Mouse (Mus musculus): ENCODE measurements around the gene Lhx2. TPM values are rescaled to one million over a fixed set of nuclear protein-coding genes. Genes with fewer than 3 reads are reported as not detected.

The Lhx2 gene
- polyA plus RNA-seq, 1 experiment from 2014 or later: 110 TPM

DNA sequence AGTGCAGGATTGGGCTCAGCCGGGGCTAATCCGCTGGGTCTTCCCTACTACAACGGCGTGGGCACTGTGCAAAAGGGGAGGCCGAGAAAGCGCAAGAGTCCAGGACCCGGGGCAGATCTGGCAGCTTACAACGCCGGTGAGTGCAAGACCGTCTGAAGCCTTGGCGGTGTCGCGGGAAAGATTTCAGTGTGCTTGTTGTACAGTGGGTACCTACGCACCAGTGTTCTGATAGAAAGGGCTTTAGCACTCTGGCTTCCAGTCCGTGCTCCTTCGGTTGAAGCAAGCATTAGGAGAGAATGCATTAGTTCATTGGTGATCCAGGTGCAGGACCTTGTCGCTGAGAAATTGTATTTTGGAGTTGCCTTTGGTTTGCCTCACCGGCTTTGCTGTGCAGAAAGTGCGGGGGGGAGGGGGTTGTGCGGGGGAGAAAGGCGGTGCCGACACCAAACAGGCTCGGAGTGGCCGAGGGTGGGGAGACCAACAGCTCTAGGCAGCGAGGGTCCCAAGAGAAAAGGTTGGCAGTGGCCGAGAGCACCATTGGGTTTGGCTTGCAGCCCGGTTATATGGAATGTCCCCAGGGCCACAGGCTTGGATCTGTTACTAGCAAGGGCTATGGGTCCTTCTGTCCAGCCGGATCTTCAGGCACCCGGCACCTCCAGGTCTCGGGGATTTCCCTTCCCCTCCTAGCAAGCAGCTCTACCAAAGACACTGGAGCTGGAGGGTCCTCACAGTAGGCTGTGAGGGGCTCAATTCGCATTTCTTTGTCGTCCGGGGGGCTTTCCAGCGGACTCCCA is 15.8 kb downstream of the Lhx2 start:
- Histone ChIP-seq H3K9ac (replicated peaks) (peak overlapping the region; percentile 71), H3K27ac (replicated peaks) (peak overlapping the region; percentile 92)
- WGBS: under 1% methylated on average over 34 of the region's 34 CpGs

DNA sequence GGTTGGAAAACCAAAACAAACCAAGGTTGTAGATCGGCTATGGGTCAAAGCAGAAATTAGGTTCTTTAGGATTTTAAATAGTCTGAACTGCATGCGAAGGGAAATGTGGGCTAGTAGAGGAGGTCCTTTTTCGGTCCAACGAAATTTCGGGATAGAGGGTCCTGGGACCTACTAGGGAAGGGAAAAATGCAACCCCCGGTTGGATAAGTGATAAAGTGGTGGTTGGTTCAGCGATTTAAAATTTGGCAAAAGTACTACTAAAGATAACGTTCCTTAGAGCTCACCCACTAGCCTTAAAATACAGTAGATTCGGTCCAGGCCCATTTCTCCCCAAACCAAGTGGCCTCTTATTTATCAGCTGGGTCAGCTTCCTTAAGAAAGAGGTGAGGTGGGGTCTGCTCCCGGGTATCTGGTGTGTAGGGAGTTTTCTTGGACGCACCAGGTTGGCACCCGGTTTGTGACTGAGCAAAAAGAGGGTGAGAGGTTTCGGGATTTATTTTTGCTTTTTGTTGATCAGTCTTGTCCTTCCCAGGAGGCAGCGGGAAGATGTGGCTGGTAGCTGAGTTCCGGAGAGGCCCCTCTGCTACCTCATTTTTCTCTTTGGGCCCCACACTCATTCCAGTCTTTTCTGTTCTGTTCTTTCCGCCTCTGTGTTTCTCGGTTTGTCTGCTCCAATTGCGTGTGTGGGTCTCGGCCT is 16.8 kb downstream of the Lhx2 start:
- Histone ChIP-seq H3K4me1 (peaks cover 52% of the 10 kb centered on the region), H3K9ac (replicated peaks) (peak overlapping the region; percentile 71), H3K4me2 (replicated peaks) (peak overlapping the region; percentile 68), H3K36me3 (no peaks in the 10 kb centered on the region), H3K9me3 (no peaks in the 10 kb centered on the region), H3K4me3 (peak overlapping the region; percentile 52), H3K27ac (replicated peaks) (peak overlapping the region; percentile 92), H3K27me3 (peaks cover 92% of the 10 kb centered on the region)
- under 1% methylated on average over 19 of the region's 19 CpGs for WGBS
- ATAC-seq (ENCODE audit: low FRiP score, low read depth): no peak

More for the DNA sequence above, 15.8 kb downstream of the Lhx2 start:
- peak overlapping the region; percentile 52 for H3K4me3 ChIP-seq
- H3K9me3 ChIP-seq: no peaks in the 10 kb centered on the region
- no peaks in the 10 kb centered on the region for H3K36me3 ChIP-seq
- no peak for ATAC-seq (ENCODE audit: low FRiP score, low read depth)
- peak overlapping the region; percentile 68 for H3K4me2 ChIP-seq (replicated peaks)
- peaks cover 61% of the 10 kb centered on the region for H3K4me1 ChIP-seq
- peaks cover 92% of the 10 kb centered on the region for H3K27me3 ChIP-seq

DNA sequence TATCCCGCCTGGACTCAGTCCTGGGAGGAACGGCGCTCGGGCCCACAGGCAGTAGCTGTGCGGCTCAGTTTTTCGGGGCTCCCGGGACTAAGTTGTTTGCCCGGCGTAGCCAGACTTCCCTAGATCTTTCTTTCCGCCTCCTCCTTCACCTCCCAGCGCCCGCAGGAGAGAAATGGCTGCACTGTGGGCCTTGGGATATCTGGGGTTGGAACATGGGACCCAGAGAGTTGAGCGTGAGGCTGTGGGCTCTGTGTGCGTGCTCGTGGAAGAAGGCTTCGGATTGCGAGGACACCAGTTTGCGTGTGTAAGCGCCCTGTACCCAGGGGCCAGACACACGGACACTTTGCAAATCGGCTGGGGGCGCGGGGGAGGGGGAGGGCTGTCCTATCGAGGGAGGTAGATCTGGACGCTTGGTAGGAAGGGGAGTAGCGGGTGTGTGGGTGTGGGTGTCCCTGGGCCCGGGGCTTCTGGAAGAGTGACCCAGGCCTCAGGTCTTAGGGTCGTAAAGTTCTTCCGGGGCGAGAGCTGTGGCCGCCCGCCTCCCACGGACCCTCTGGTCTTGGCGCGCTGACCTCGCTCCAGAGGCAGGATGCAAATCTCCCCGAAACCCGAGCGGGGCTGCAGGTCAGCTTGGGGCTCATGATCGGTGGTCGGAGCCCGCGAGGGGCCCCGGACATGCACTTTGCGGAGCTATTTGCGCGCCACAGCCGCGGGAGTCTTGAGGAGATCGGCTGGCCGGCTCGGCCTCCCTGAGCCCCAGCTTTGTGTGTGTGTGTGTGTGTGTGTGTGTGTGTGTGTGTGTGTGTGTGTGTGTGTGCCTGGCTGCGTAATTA is 17.6 kb downstream of the Lhx2 start:
- Histone ChIP-seq H3K4me2 (replicated peaks) (peak overlapping the region; percentile 68), H3K9me3 (no peaks in the 10 kb centered on the region), H3K9ac (replicated peaks) (peak overlapping the region; percentile 71), H3K27ac (replicated peaks) (peak overlapping the region; percentile 92), H3K27me3 (peaks cover 92% of the 10 kb centered on the region), H3K36me3 (no peaks in the 10 kb centered on the region), H3K4me3 (peak overlapping the region; percentile 52), H3K4me1 (peaks cover 46% of the 10 kb centered on the region)
- 0 out of 2 replicates have a peak, but pooled peaks have one; percentile 5 for ATAC-seq (ENCODE audit: low FRiP score, low read depth)
- WGBS: 1% methylated on average over 37 of the region's 53 CpGs

DNA sequence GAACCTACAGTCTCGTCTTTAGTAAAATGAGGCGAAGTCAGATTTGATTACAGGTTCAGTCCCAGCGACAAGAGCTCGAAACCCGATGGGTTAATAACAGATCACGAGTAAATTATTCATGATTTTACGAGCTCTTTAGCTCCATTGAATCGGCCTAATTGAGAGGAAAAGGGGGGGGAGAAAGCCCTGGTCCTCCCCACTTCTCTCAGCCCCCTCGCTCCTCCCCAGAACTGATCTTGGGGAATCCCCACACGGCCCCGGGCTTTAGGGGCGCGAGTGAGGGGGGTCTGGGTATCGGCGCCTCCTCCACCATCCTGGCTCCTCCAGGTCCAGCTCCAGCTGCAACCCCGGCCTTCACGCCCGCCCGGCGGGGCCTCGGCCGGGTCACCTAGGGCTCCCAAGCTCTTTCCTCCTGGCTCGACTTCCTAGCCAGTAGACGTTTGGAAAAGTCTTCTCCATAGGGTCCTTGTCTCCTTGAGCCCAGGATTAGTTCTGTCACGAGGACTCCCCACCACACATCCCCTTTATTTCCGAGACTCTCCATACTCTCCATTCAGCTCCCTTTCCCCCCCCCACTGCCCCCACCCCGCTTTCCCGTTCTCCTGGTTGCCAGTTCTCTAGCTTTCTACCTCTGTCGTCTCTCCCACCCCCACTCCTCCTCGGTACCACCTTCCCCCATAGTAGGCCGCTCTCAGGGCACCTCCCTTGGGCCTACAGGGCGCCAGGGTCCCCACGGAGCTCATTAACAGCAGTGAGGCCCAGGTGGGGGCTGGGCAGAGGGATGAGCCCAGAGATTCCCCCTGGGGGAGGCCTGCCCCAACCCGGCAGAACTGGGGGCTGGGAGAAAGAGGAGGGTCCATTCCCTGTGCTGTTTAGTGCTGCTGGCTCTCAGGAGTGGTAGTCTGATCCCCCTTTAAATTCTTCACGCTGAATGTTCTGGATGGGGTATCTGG is 18.5 kb downstream of the Lhx2 start:
- no peaks in the 10 kb centered on the region for H3K9me3 ChIP-seq
- H3K36me3 ChIP-seq: peaks cover 6% of the 10 kb centered on the region; the same call in 1 of the 2 replicates
- peak overlapping the region; percentile 68 for H3K4me2 ChIP-seq (replicated peaks)
- peak overlapping the region; percentile 92 for H3K27ac ChIP-seq (replicated peaks)
- peaks cover 92% of the 10 kb centered on the region for H3K27me3 ChIP-seq
- peak; percentile 61 for ATAC-seq (ENCODE audit: low FRiP score, low read depth)
- peak overlapping the region; percentile 52 for H3K4me3 ChIP-seq
- H3K4me1 ChIP-seq: peaks cover 46% of the 10 kb centered on the region
- WGBS: 1% methylated on average over 35 of the region's 35 CpGs
- peak overlapping the region; percentile 71 for H3K9ac ChIP-seq (replicated peaks)

DNA sequence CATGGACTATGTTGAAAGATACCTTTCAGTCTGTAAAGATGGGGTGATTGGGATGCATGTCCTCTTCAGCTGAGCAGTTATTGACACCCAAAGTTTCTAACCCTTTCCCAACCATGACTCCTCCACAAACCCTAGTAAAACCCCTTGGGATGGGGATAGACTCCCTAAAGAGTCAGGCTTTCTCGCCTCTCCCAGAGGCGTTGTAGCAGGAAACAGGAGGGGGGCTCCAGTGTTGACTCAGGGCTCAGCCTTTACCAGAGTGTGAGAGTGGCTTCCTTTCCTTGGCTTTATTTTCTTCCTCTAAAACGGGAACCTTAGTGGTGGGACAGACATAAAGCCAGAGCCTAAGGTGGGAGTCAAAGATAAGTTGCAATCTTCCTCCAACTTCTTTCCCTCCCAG is 19.5 kb downstream of the Lhx2 start:
- ATAC-seq (ENCODE audit: low FRiP score, low read depth): no peak
- Histone ChIP-seq H3K9ac (replicated peaks) (no peak overlapping the region), H3K27me3 (peaks cover 92% of the 10 kb centered on the region), H3K4me1 (peaks cover 46% of the 10 kb centered on the region), H3K4me3 (peak overlapping the region; percentile 52), H3K27ac (replicated peaks) (no peak overlapping the region; the same call in 1 of the 2 replicates), H3K36me3 (peaks cover 6% of the 10 kb centered on the region; the same call in 1 of the 2 replicates), H3K9me3 (no peaks in the 10 kb centered on the region), H3K4me2 (replicated peaks) (peak overlapping the region; percentile 68)
- WGBS: 9% methylated on average over 3 of the region's 3 CpGs

DNA sequence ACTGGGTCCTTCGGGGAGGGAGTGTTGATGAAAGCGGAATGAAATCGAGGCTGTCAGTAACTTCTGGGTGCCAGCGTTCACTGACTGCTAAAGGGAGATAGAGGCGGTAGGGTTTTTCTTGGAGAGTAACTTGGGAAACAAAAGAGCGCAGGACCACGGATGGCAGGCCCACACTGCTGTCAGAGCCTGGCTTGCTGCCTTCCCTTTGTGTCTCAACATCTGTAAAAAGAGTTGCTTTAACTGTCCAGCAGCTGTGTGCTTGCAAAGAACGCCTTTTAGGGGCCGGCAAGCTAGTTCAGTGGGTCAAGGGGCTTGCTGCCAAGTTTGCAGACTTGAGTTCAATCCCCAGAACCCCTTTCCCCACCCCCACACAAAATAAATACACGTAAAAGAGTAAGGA is 20.1 kb downstream of the Lhx2 start:
- 0 out of 2 replicates have a peak overlapping the region, but pooled peaks have one; percentile 17 for H3K9ac ChIP-seq (replicated peaks)
- peaks cover 42% of the 10 kb centered on the region for H3K4me1 ChIP-seq
- H3K9me3 ChIP-seq: no peaks in the 10 kb centered on the region
- peak overlapping the region; percentile 68 for H3K4me2 ChIP-seq (replicated peaks)
- no peak overlapping the region; the same call in 1 of the 2 replicates for H3K27ac ChIP-seq (replicated peaks)
- WGBS: 2% methylated on average over 10 of the region's 10 CpGs
- H3K4me3 ChIP-seq: peak overlapping the region; percentile 52
- peaks cover 6% of the 10 kb centered on the region; the same call in 1 of the 2 replicates for H3K36me3 ChIP-seq
- no peak for ATAC-seq (ENCODE audit: low FRiP score, low read depth)
- H3K27me3 ChIP-seq: peaks cover 92% of the 10 kb centered on the region

DNA sequence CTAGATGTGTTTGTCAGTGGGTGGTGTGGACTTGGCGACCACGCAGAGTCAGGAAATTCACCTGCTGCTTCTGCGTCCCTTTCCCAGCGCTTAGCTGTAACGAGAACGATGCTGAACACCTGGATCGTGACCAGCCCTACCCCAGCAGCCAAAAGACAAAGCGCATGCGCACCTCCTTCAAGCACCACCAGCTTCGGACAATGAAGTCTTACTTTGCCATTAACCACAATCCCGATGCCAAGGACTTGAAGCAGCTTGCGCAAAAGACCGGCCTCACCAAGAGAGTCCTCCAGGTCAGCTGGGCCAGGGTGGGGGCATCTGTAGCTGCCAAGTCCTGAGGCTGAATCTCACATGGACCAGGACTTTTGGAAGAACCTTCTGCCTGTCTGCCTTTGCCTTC is 20.7 kb downstream of the Lhx2 start:
- WGBS: 3% methylated on average over 13 of the region's 13 CpGs
- ATAC-seq (ENCODE audit: low FRiP score, low read depth): no peak
- Histone ChIP-seq H3K9ac (replicated peaks) (no peak overlapping the region), H3K4me1 (peaks cover 36% of the 10 kb centered on the region), H3K9me3 (no peaks in the 10 kb centered on the region), H3K4me3 (peak overlapping the region; percentile 52; the same call in 1 of the 2 replicates), H3K27ac (replicated peaks) (no peak overlapping the region), H3K36me3 (peaks cover 6% of the 10 kb centered on the region; the same call in 1 of the 2 replicates), H3K4me2 (replicated peaks) (peak overlapping the region; percentile 68; the same call in 1 of the 2 replicates), H3K27me3 (peaks cover 91% of the 10 kb centered on the region)

DNA sequence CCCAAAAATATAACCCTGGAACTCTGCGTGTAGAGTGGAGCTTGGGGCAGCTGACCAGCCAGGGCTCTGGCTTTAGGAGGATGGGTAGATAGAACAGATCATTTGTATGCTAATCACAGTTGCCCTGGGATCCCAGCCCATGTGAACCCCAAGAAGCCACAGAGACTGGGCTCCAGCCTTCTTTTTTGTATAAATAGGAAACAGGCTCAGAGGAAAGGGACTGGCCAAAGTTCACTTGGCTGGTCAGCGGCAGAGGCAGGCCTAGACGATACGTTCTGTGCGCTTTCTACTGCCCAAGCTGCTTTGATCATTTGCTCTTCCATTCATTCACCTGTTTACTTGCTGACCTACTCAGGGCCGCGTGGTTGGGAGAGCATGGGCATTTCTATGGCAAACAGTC is 27.1 kb downstream of the Lhx2 start:
- ATAC-seq (ENCODE audit: low FRiP score, low read depth): no peak
- Histone ChIP-seq H3K27ac (replicated peaks) (no peak overlapping the region), H3K4me1 (peaks cover 28% of the 10 kb centered on the region), H3K9ac (replicated peaks) (no peak overlapping the region), H3K9me3 (no peaks in the 10 kb centered on the region), H3K4me2 (replicated peaks) (no peak overlapping the region), H3K36me3 (peaks cover 6% of the 10 kb centered on the region; the same call in 1 of the 2 replicates), H3K4me3 (no peak overlapping the region), H3K27me3 (peaks cover 96% of the 10 kb centered on the region)
- 58% methylated on average over 7 of the region's 7 CpGs for WGBS

DNA sequence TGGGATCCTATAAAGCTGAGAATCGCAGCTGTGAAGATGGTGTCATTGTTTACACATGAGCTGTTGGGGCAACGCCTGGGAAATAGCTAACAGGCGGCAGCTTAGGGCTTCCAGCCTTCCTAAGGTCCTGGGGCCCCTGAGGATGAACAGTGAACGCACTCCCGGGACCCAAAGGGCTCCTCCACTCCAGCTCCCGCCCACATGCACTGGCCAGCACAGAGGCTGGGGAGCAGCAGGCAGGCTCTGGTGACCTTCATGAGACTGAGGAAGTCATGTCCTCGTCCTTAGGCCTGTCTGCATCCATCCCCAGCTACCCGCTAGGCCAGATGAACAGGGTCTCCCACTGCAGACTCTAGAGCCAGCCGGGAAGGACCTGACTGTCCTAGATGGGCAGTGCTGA is 27.9 kb downstream of the Lhx2 start:
- no peak overlapping the region for H3K4me3 ChIP-seq
- no peak overlapping the region for H3K9ac ChIP-seq (replicated peaks)
- peaks cover 96% of the 10 kb centered on the region for H3K27me3 ChIP-seq
- no peak overlapping the region; the same call in 1 of the 2 replicates for H3K27ac ChIP-seq (replicated peaks)
- H3K4me2 ChIP-seq (replicated peaks): no peak overlapping the region
- H3K4me1 ChIP-seq: peaks cover 27% of the 10 kb centered on the region
- WGBS: 20% methylated on average over 9 of the region's 9 CpGs
- no peak for ATAC-seq (ENCODE audit: low FRiP score, low read depth)
- no peaks in the 10 kb centered on the region for H3K9me3 ChIP-seq
- peaks cover 6% of the 10 kb centered on the region; the same call in 1 of the 2 replicates for H3K36me3 ChIP-seq

DNA sequence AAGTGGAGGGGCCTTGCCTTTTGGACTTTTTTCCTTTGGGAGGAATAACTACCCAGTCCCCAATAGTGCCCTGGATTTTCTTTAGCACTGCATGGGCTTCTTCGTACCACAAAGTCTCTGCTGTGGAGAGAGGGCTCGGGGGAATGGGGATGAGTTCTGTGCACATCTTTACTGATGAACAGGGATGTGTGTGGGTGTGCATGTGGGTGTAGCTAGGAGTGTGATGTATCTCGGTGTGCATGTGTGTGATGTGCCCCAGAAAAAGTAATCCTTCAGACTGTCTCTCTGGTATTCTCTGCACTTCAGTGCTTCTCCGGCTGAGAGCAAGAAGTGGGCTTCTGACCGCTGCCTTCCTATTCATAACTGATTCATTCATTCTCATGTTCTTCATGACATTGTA is 28.8 kb downstream of the Lhx2 start:
- H3K36me3 ChIP-seq: no peaks in the 10 kb centered on the region
- peaks cover 96% of the 10 kb centered on the region for H3K27me3 ChIP-seq
- ATAC-seq (ENCODE audit: low FRiP score, low read depth): no peak
- no peak overlapping the region for H3K4me2 ChIP-seq (replicated peaks)
- no peak overlapping the region; the same call in 1 of the 2 replicates for H3K27ac ChIP-seq (replicated peaks)
- H3K4me3 ChIP-seq: no peak overlapping the region
- H3K9me3 ChIP-seq: no peaks in the 10 kb centered on the region
- peaks cover 30% of the 10 kb centered on the region for H3K4me1 ChIP-seq
- 58% methylated on average over 5 of the region's 5 CpGs for WGBS
- no peak overlapping the region for H3K9ac ChIP-seq (replicated peaks)
